Comparison of ENCODE assay signal across 9 mouse cellular contexts in the genomic region with DNA sequence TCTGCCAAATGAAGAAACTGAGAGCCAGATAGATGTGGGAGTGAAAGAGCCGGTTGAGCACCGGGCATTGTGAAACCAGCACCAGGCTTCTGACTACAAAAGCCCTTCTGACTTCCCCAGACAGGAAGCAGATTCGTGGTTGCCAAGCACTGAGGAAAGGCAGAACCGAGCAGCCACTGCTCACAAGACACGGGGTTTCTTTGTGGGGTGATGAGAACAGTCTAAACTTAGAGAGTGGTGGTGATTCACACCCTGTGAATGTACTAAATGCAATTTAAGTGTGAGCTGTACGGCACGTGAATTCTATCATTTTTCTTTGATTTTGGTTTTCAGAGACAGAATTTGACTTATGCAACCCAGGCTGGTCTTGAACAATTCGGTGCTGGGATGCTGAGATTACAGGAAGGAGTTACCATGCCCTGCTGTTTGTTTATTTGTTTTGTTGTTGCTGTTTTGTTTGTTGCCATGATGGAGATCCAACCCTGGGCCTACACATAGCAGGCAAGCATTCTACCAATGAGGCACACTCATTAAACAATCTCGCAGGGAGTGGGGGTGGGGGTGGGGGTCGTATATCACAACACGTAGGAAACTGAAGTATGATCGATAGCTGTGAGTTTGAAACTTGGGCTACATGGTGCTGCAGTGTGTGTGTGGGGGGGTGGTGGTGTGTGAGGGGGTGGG.
A peak's percentile ranks its signal among the peaks of the same experiment; 100 is the strongest.
DNase-seq lines count a peak whose midpoint lies in the region; ATAC-seq and TF ChIP-seq lines count a peak whose summit lies in the region.
"Had no signal": no experiment of that assay in that cellular context is flagged by ENCODE, and none has a peak within 500 bp of the region (broad histone marks: within the 10 kb centered on the region; RNA-seq: fewer than 3 reads in every experiment).

No protein-coding gene starts in this region.

- H3K4me1 ChIP-seq in hindbrain, postnatal 0 days (ENCODE audit: insufficient read depth, low read length), result no peaks in the 10 kb centered on the region
- no peaks in the 10 kb centered on the region for H3K4me1 ChIP-seq in hindbrain, embryonic 14.5 days (replicated peaks; ENCODE audit: control insufficient read depth, insufficient read depth, low read length)
- peaks cover 22% of the 10 kb centered on the region for H3K4me1 ChIP-seq in heart, embryonic 16.5 days (ENCODE audit: control insufficient read depth, insufficient read depth, low read length)
- H3K4me1 ChIP-seq: lung, embryonic 15.5 days had no signal

- peak overlapping the region; percentile 52 for H3K27ac ChIP-seq in hindbrain, postnatal 0 days
- H3K27ac ChIP-seq in hindbrain, embryonic 14.5 days, result no peak overlapping the region
- H3K27ac ChIP-seq in heart, embryonic 16.5 days (ENCODE audit: low read length), result peak overlapping the region; percentile 81
- H3K27ac ChIP-seq: lung, embryonic 15.5 days had no signal

- no peaks in the 10 kb centered on the region for H3K9me3 ChIP-seq in hindbrain, postnatal 0 days (ENCODE audit: low read length)
- H3K9me3 ChIP-seq in hindbrain, embryonic 14.5 days (ENCODE audit: control insufficient read depth, low read length), result no peaks in the 10 kb centered on the region
- no peaks in the 10 kb centered on the region for H3K9me3 ChIP-seq in heart, embryonic 16.5 days (replicated peaks; ENCODE audit: control insufficient read depth, low read length)
- H3K9me3 ChIP-seq: lung, embryonic 15.5 days had no signal

- H3K4me3 ChIP-seq in hindbrain, postnatal 0 days (ENCODE audit: low read length), result no peak overlapping the region
- no peak overlapping the region for H3K4me3 ChIP-seq in hindbrain, embryonic 14.5 days (replicated peaks; ENCODE audit: low read length)
- H3K4me3 ChIP-seq in heart, embryonic 16.5 days (ENCODE audit: low read length), result no peak overlapping the region
- H3K4me3 ChIP-seq: lung, embryonic 15.5 days had no signal

- no peak for TF ChIP-seq CTCF in hindbrain, postnatal 0 days (IDR thresholded peaks at IDR 0.05; ENCODE audit: low read depth)

- ATAC-seq in hindbrain, postnatal 0 days, result peak; percentile 86
- ATAC-seq in hindbrain, embryonic 14.5 days (ENCODE audit: low FRiP score), result no peak
- ATAC-seq in heart, embryonic 16.5 days (replicated peaks; ENCODE audit: extremely low read depth, insufficient read depth, low FRiP score), result peak; percentile 66; the same call in 1 of the 2 replicates

- H3K4me2 ChIP-seq in hindbrain, postnatal 0 days (ENCODE audit: low read depth, low read length), result no peak overlapping the region
- H3K4me2 ChIP-seq in hindbrain, embryonic 14.5 days (replicated peaks), result no peak overlapping the region
- peak overlapping the region; percentile 36 for H3K4me2 ChIP-seq in heart, embryonic 16.5 days (ENCODE audit: low read depth, low read length)
- H3K4me2 ChIP-seq: lung, embryonic 15.5 days had no signal

- no peaks in the 10 kb centered on the region for H3K36me3 ChIP-seq in hindbrain, postnatal 0 days (ENCODE audit: insufficient read depth, low read length)
- no peaks in the 10 kb centered on the region for H3K36me3 ChIP-seq in hindbrain, embryonic 14.5 days (replicated peaks; ENCODE audit: control insufficient read depth, insufficient read depth)
- H3K36me3 ChIP-seq in heart, embryonic 16.5 days (ENCODE audit: control insufficient read depth, insufficient read depth), result no peaks in the 10 kb centered on the region
- H3K36me3 ChIP-seq: lung, embryonic 15.5 days had no signal

- peak; percentile 75 for DNase-seq in hindbrain, postnatal 0 days (ENCODE audit: low spot score)
- DNase-seq in hindbrain, embryonic 14.5 days (ENCODE audit: low spot score), result no peak
- DNase-seq in brain, adult 2 months (ENCODE audit: low read depth, low spot score), result peak; percentile 89
- peak; percentile 72 to 83 for DNase-seq in lung, adult 18-20 months
- DNase-seq in right cerebral cortex, postnatal 36 days (ENCODE audit: low spot score in 2 of 2), result peak; percentile 47 to 60
- DNase-seq in testis, postnatal 14 days (ENCODE audit: low spot score), result no peak
- no peak for DNase-seq in kidney, postnatal 10 days

- 58% methylated on average over 12 of the region's 12 CpGs for WGBS in hindbrain, postnatal 0 days
- WGBS in hindbrain, embryonic 14.5 days, result 70% methylated on average over 12 of the region's 12 CpGs
- WGBS in heart, embryonic 16.5 days, result 31% methylated on average over 12 of the region's 12 CpGs

- no peaks in the 10 kb centered on the region for H3K27me3 ChIP-seq in hindbrain, postnatal 0 days (ENCODE audit: insufficient read depth, low read length)
- H3K27me3 ChIP-seq in hindbrain, embryonic 14.5 days (ENCODE audit: control insufficient read depth, insufficient read depth, low read length), result no peaks in the 10 kb centered on the region
- no peaks in the 10 kb centered on the region for H3K27me3 ChIP-seq in heart, embryonic 16.5 days (ENCODE audit: control insufficient read depth, insufficient read depth, low read length)
- H3K27me3 ChIP-seq: lung, embryonic 15.5 days had no signal

- no peak overlapping the region for H3K9ac ChIP-seq in hindbrain, postnatal 0 days (replicated peaks; ENCODE audit: low read length)
- no peak overlapping the region for H3K9ac ChIP-seq in hindbrain, embryonic 14.5 days
- peak overlapping the region; percentile 54 for H3K9ac ChIP-seq in heart, embryonic 16.5 days (ENCODE audit: low read length)
- H3K9ac ChIP-seq: lung, embryonic 15.5 days had no signal

Comparison
In these comparisons a context has a peak if more than half of its experiments do, and no peak if none do; other contexts are left out.
1. DNase-seq: peak in hindbrain, postnatal 0 days (single experiment), brain, adult 2 months (single experiment), lung, adult 18-20 months (2 of 2) and right cerebral cortex, postnatal 36 days (2 of 2); none in hindbrain, embryonic 14.5 days (single experiment), testis, postnatal 14 days (single experiment) and kidney, postnatal 10 days (single experiment).